Mouse (Mus musculus): ENCODE data around the gene Ucn3. TPM values are rescaled to one million over a fixed set of nuclear protein-coding genes. Genes with fewer than 3 reads are reported as not detected.

Gene Ucn3
- not detected for polyA plus RNA-seq (2014; fragmentation: Illumina TruSeq; extraction: RNeasy Lipid Tissue Mini Kit (QIAGEN cat#74804))

GRCm38 (mm10) chr13:3945249-3945648 lies at the start of gene Ucn3:
Ucn3 (minus strand) TSS chr13:3945349.

GRCm38 (mm10) chr13:3917571-3918311 lies 27.4 kb downstream of the Ucn3 start, which contains the start of the genes Net1 and Tubal3:
Net1 (minus strand) TSS chr13:3918220.
Tubal3 (plus strand) TSS chr13:3918274.

Other genes starting within 250 kb of the Ucn3 start
- gene Calml3, start 141.0 kb downstream of the Ucn3 start, polyA plus RNA-seq (2014; fragmentation: Illumina TruSeq; extraction: RNeasy Lipid Tissue Mini Kit (QIAGEN cat#74804)), result 0.88 TPM
- gene Calm4, start 107.6 kb downstream of the Ucn3 start, polyA plus RNA-seq (2014; fragmentation: Illumina TruSeq; extraction: RNeasy Lipid Tissue Mini Kit (QIAGEN cat#74804)), result not detected
- gene Calm5, start 91.2 kb downstream of the Ucn3 start, polyA plus RNA-seq (2014; fragmentation: Illumina TruSeq; extraction: RNeasy Lipid Tissue Mini Kit (QIAGEN cat#74804)), result not detected
- gene Net1, start 27.1 kb downstream of the Ucn3 start, polyA plus RNA-seq (2014; fragmentation: Illumina TruSeq; extraction: RNeasy Lipid Tissue Mini Kit (QIAGEN cat#74804)), result 288 TPM
- gene Tubal3, start 27.1 kb downstream of the Ucn3 start, polyA plus RNA-seq (2014; fragmentation: Illumina TruSeq; extraction: RNeasy Lipid Tissue Mini Kit (QIAGEN cat#74804)), result 1.1 TPM
- gene Akr1c14, start 103.7 kb upstream of the Ucn3 start, polyA plus RNA-seq (2014; fragmentation: Illumina TruSeq; extraction: RNeasy Lipid Tissue Mini Kit (QIAGEN cat#74804)), result 1,395 TPM
- gene Akr1c18, start 205.3 kb upstream of the Ucn3 start, polyA plus RNA-seq (2014; fragmentation: Illumina TruSeq; extraction: RNeasy Lipid Tissue Mini Kit (QIAGEN cat#74804)), result 152 TPM
- gene Akr1c13, start 245.8 kb upstream of the Ucn3 start, polyA plus RNA-seq (2014; fragmentation: Illumina TruSeq; extraction: RNeasy Lipid Tissue Mini Kit (QIAGEN cat#74804)), result 28.5 TPM

All from ovary, adult 10 weeks (tissue).